Mouse (Mus musculus): ENCODE measurements around the gene Syk. TPM values are rescaled to one million over a fixed set of nuclear protein-coding genes. Genes with fewer than 3 reads are reported as not detected.

The Syk gene
- polyA plus RNA-seq, 1 experiment from 2014 or later: 7.4 TPM

- H3K4me2 ChIP-seq: no peak overlapping the region
- 69% methylated on average over 17 of the region's 17 CpGs for WGBS
Observed at GRCm38 (mm10) chr13:52584654-52585455, 1.9 kb downstream of the Syk start.

GRCm38 (mm10) chr13:52587761-52588160 lies 4.8 kb downstream of the Syk start:
- H3K36me3 ChIP-seq: no peaks in the 10 kb centered on the region
- no peak overlapping the region for H3K27ac ChIP-seq
- no peak overlapping the region for H3K9ac ChIP-seq
- H3K4me3 ChIP-seq (replicated peaks): no peak overlapping the region
- 0 out of 2 replicates have a peak, but pooled peaks cover 1% of the 10 kb centered on the region for H3K27me3 ChIP-seq
- H3K4me1 ChIP-seq: peaks cover 9% of the 10 kb centered on the region; the same call in 1 of the 2 replicates
- no peaks in the 10 kb centered on the region for H3K9me3 ChIP-seq (replicated peaks)
- ATAC-seq (replicated peaks; ENCODE audit: low FRiP score): no peak
- 93% methylated on average over 4 of the region's 4 CpGs for WGBS
- H3K4me2 ChIP-seq: no peak overlapping the region

More at GRCm38 (mm10) chr13:52584654-52585455, 1.9 kb downstream of the Syk start:
- Histone ChIP-seq H3K4me1 (peaks cover 12% of the 10 kb centered on the region; the same call in 1 of the 2 replicates), H3K27ac (no peak overlapping the region), H3K9me3 (replicated peaks) (no peaks in the 10 kb centered on the region), H3K9ac (no peak overlapping the region), H3K36me3 (no peaks in the 10 kb centered on the region), H3K4me3 (replicated peaks) (no peak overlapping the region), H3K27me3 (peaks cover 7% of the 10 kb centered on the region; the same call in 1 of the 2 replicates)
- no peak for ATAC-seq (replicated peaks; ENCODE audit: low FRiP score)

DNA sequence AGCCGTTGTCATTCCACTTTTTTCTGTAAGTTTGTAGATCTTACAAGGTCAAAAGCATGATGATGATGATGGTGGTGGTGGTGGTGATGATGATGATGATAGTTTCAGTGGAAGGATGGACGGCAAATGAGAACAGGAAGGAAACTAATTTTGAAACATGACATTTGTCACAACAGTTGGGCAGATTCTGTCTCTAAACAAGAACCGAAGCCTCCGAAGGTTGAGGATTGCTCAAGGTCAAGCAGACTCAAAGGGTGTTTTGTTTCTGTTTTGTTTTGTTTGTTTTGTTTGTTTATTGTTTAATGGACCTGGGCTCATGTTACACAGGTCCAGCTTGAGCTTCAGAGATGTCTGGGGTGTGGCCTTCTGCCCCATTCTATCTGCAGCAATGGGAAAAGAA lies 6.1 kb downstream of the Syk start:
- 89% methylated on average over 4 of the region's 4 CpGs for WGBS
- Histone ChIP-seq H3K27ac (no peak overlapping the region), H3K27me3 (no peaks in the 10 kb centered on the region), H3K9ac (no peak overlapping the region), H3K9me3 (replicated peaks) (no peaks in the 10 kb centered on the region), H3K36me3 (no peaks in the 10 kb centered on the region), H3K4me3 (replicated peaks) (no peak overlapping the region), H3K4me2 (no peak overlapping the region), H3K4me1 (peaks cover 5% of the 10 kb centered on the region; the same call in 1 of the 2 replicates)
- no peak for ATAC-seq (replicated peaks; ENCODE audit: low FRiP score)

DNA sequence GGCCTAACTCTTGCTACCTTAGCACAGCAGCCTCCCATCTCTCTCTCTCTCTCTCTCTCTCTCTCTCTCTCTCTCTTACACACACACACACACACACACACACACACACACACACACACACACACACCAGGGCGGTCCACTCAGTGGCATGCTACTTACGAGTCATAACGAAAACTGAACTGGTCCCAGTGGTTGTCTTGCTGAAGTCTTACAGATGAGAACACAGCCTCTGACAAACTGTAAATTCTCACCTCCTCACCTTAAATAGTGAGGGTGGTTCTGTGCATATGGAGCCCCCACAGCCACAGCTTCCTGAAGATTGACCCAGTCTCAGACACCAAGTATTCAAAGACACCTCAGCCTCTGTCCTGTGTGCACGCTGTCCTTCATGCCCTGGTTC lies 8.9 kb downstream of the Syk start:
- H3K4me3 ChIP-seq (replicated peaks): no peak overlapping the region
- no peak for ATAC-seq (replicated peaks; ENCODE audit: low FRiP score)
- no peaks in the 10 kb centered on the region for H3K36me3 ChIP-seq
- no peak overlapping the region for H3K4me2 ChIP-seq
- H3K4me1 ChIP-seq: no peaks in the 10 kb centered on the region
- H3K27ac ChIP-seq: no peak overlapping the region
- no peaks in the 10 kb centered on the region for H3K9me3 ChIP-seq (replicated peaks)
- H3K9ac ChIP-seq: no peak overlapping the region
- WGBS: 92% methylated on average over 4 of the region's 4 CpGs
- H3K27me3 ChIP-seq: no peaks in the 10 kb centered on the region

DNA sequence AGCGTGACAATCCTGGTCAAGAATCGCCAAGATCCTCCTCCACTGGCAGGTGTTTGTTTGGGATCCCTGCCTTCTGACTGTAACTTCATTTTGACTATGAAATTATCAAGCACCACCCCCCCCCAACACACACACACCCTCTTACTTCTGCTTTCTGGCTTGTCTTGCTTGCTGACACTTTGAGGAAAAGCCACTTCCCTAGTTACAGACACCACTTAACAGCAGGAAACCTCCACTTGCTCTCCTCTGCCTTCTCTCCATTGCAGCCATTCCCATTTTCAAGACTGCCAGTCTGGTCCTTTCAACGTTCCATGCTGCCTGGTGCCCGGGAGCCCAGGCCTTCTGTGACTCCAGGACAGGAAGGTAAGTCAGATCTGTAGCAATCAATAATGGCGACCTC lies 13.7 kb downstream of the Syk start:
- H3K36me3 ChIP-seq: no peaks in the 10 kb centered on the region
- WGBS: 83% methylated on average over 5 of the region's 5 CpGs
- no peak overlapping the region for H3K4me2 ChIP-seq
- H3K4me1 ChIP-seq: peaks cover 6% of the 10 kb centered on the region; the same call in 1 of the 2 replicates
- H3K27me3 ChIP-seq: no peaks in the 10 kb centered on the region
- no peaks in the 10 kb centered on the region for H3K9me3 ChIP-seq (replicated peaks)
- H3K9ac ChIP-seq: no peak overlapping the region
- ATAC-seq (replicated peaks; ENCODE audit: low FRiP score): no peak
- no peak overlapping the region for H3K27ac ChIP-seq
- no peak overlapping the region for H3K4me3 ChIP-seq (replicated peaks)

GRCm38 (mm10) chr13:52597092-52597678 lies 14.2 kb downstream of the Syk start:
- no peak overlapping the region for H3K9ac ChIP-seq
- H3K4me1 ChIP-seq: peaks cover 6% of the 10 kb centered on the region; the same call in 1 of the 2 replicates
- H3K4me2 ChIP-seq: no peak overlapping the region
- WGBS: 81% methylated on average over 11 of the region's 11 CpGs
- H3K4me3 ChIP-seq (replicated peaks): no peak overlapping the region
- no peaks in the 10 kb centered on the region for H3K27me3 ChIP-seq
- H3K27ac ChIP-seq: no peak overlapping the region
- ATAC-seq (replicated peaks; ENCODE audit: low FRiP score): no peak
- no peaks in the 10 kb centered on the region for H3K9me3 ChIP-seq (replicated peaks)
- H3K36me3 ChIP-seq: no peaks in the 10 kb centered on the region

GRCm38 (mm10) chr13:52598233-52598632 lies 15.3 kb downstream of the Syk start:
- H3K4me2 ChIP-seq: no peak overlapping the region
- WGBS: 62% methylated on average over 3 of the region's 3 CpGs
- H3K36me3 ChIP-seq: no peaks in the 10 kb centered on the region
- ATAC-seq (replicated peaks; ENCODE audit: low FRiP score): no peak
- no peak overlapping the region for H3K27ac ChIP-seq
- no peak overlapping the region for H3K9ac ChIP-seq
- no peaks in the 10 kb centered on the region for H3K27me3 ChIP-seq
- H3K4me1 ChIP-seq: peaks cover 6% of the 10 kb centered on the region; the same call in 1 of the 2 replicates
- no peaks in the 10 kb centered on the region for H3K9me3 ChIP-seq (replicated peaks)
- no peak overlapping the region for H3K4me3 ChIP-seq (replicated peaks)

- no peak for ATAC-seq (replicated peaks; ENCODE audit: low FRiP score)
- Histone ChIP-seq H3K4me2 (no peak overlapping the region), H3K27ac (peak overlapping the region; percentile 48; the same call in 1 of the 2 replicates), H3K9ac (no peak overlapping the region), H3K36me3 (no peaks in the 10 kb centered on the region), H3K4me1 (peaks cover 6% of the 10 kb centered on the region; the same call in 1 of the 2 replicates), H3K27me3 (no peaks in the 10 kb centered on the region), H3K9me3 (replicated peaks) (no peaks in the 10 kb centered on the region), H3K4me3 (replicated peaks) (no peak overlapping the region)
- WGBS: 53% methylated on average over 4 of the region's 4 CpGs
Observed at GRCm38 (mm10) chr13:52600015-52600643, 17.2 kb downstream of the Syk start.

DNA sequence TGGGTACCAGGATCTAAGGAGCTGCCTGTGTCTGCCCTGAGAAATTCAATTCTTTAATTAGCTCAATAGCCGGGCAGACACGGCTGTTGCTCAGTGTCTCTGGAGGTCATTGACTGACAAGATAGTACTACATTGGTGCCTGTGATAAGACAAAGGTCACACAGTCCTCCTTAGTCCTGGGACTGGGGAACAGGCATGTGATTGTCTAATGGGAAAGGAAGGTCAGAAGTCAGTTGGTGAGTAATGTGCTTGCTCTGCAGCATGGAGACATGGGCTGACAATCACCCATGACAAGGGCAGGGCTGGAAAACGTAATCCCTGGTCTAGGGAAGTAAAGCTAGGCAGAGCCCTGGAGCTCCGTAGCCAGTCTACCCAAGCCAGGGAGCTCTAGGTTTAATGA lies 19.8 kb downstream of the Syk start:
- no peaks in the 10 kb centered on the region for H3K9me3 ChIP-seq (replicated peaks)
- 60% methylated on average over 4 of the region's 4 CpGs for WGBS
- H3K4me3 ChIP-seq (replicated peaks): no peak overlapping the region

DNA sequence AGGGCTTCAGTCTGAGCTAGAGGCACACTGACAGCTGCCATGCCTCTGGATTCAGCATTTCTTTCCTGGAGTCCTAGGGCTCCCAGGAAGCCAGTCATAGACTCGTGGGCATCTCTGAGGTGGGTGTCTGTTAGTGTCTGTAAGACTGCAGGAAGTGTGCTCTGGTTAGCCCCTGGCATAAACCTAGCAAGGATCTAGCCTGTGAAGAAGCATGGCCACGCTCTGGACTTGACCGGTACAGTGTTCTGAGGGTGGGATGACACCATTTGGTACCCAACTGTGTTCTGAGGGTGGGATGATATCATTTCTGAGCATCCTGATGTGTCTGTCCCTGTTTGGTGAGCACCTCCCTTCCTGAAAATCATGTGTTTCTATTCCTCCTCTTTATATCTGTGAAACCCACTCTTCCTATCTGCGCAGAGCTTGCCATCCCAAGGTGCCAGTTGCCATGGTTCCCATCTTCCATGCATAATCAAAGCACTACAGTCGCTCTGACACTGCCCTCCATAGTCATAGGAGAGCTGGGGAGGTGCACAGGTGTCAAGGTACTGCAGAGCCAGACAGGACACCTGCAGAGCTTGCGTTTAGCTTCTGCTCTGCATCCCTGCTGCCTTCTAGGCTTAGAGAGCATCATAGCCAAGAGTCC lies 20.9 kb downstream of the Syk start:
- H3K36me3 ChIP-seq: no peaks in the 10 kb centered on the region
- no peak for ATAC-seq (replicated peaks; ENCODE audit: low FRiP score)
- 84% methylated on average over 6 of the region's 6 CpGs for WGBS
- no peaks in the 10 kb centered on the region for H3K9me3 ChIP-seq (replicated peaks)
- H3K4me1 ChIP-seq: peaks cover 6% of the 10 kb centered on the region; the same call in 1 of the 2 replicates
- H3K27me3 ChIP-seq: no peaks in the 10 kb centered on the region
- H3K4me2 ChIP-seq: no peak overlapping the region
- H3K27ac ChIP-seq: no peak overlapping the region
- no peak overlapping the region for H3K4me3 ChIP-seq (replicated peaks)
- no peak overlapping the region for H3K9ac ChIP-seq

More for the DNA sequence above, 19.8 kb downstream of the Syk start:
- Histone ChIP-seq H3K27ac (no peak overlapping the region), H3K9ac (no peak overlapping the region), H3K4me1 (peaks cover 6% of the 10 kb centered on the region; the same call in 1 of the 2 replicates), H3K36me3 (no peaks in the 10 kb centered on the region), H3K4me2 (no peak overlapping the region), H3K27me3 (no peaks in the 10 kb centered on the region)
- ATAC-seq (replicated peaks; ENCODE audit: low FRiP score): no peak

GRCm38 (mm10) chr13:52605006-52605405 lies 22.0 kb downstream of the Syk start:
- Histone ChIP-seq H3K9ac (no peak overlapping the region), H3K9me3 (replicated peaks) (no peaks in the 10 kb centered on the region), H3K4me3 (replicated peaks) (no peak overlapping the region), H3K4me1 (peaks cover 1% of the 10 kb centered on the region; the same call in 1 of the 2 replicates), H3K27ac (no peak overlapping the region), H3K4me2 (no peak overlapping the region), H3K36me3 (no peaks in the 10 kb centered on the region), H3K27me3 (no peaks in the 10 kb centered on the region)
- ATAC-seq (replicated peaks; ENCODE audit: low FRiP score): no peak
- 89% methylated on average over 3 of the region's 3 CpGs for WGBS

Data from kidney, embryonic 15.5 days (tissue).